Mouse (Mus musculus): ENCODE results near the gene Eftud2.

- TF ChIP-seq CTCF (IDR thresholded peaks at IDR 0.05; ENCODE audit: low read depth) = peak; percentile 69
- TF ChIP-seq EP300 (IDR thresholded peaks at IDR 0.05; ENCODE audit: low read depth) = no peak
These were observed 16.5 kb downstream of the Eftud2 start for GRCm38 (mm10) chr11:102864272-102864671.

Measured in heart, postnatal 0 days (tissue).